Mouse (Mus musculus): Measurements from ENCODE around the gene Saa2.

- TF ChIP-seq CTCF (IDR thresholded peaks at IDR 0.05; ENCODE audit: low read depth, low read length) (no peak), POLR2A (IDR thresholded peaks at IDR 0.05; ENCODE audit: borderline replicate concordance, low read depth, low read length) (no peak)
These were observed 11.0 kb downstream of the Saa2 start for GRCm38 (mm10) chr7:46762601-46763000.
